In genomic region chr11:101937108-101937507, GRCm38 (mm10) we compare ENCODE assay signal across 7 mouse cellular contexts. TPM values are rescaled to one million over a fixed set of nuclear protein-coding genes. Genes with fewer than 3 reads are reported as not detected.
DNase-seq lines count a peak whose midpoint lies in the region; ATAC-seq lines count a peak whose summit lies in the region.

No protein-coding gene starts in this region.

- no peak for ATAC-seq in forebrain, embryonic 14.5 days
- no peak for ATAC-seq in kidney, embryonic 14.5 days (ENCODE audit: low FRiP score, low TSS enrichment)
- ATAC-seq in midbrain, embryonic 11.5 days (ENCODE audit: low FRiP score) = no peak

- H3K4me3 ChIP-seq in forebrain, embryonic 14.5 days (ENCODE audit: low read depth, low read length) = peak overlapping the region; percentile 37
- peak overlapping the region; percentile 37 for H3K4me3 ChIP-seq in kidney, embryonic 14.5 days (ENCODE audit: low read length)
- peak overlapping the region; percentile 39 for H3K4me3 ChIP-seq in midbrain, embryonic 11.5 days (ENCODE audit: low read depth, low read length)

- H3K36me3 ChIP-seq in forebrain, embryonic 14.5 days (ENCODE audit: control insufficient read depth, insufficient read depth, low read length) = no peaks in the 10 kb centered on the region
- H3K36me3 ChIP-seq in kidney, embryonic 14.5 days (ENCODE audit: control insufficient read depth, insufficient read depth, low read length) = no peaks in the 10 kb centered on the region
- H3K36me3 ChIP-seq in midbrain, embryonic 11.5 days (ENCODE audit: control insufficient read depth, insufficient read depth, low read length) = no peaks in the 10 kb centered on the region

- no peak overlapping the region for H3K27ac ChIP-seq in forebrain, embryonic 14.5 days (ENCODE audit: low read depth, low read length)
- no peak overlapping the region for H3K27ac ChIP-seq in kidney, embryonic 14.5 days (ENCODE audit: low read depth, low read length)
- H3K27ac ChIP-seq in midbrain, embryonic 11.5 days (ENCODE audit: low read depth, low read length) = no peak overlapping the region

- H3K27me3 ChIP-seq in forebrain, embryonic 14.5 days (replicated peaks; ENCODE audit: control insufficient read depth, insufficient read depth, low read length) = peaks cover 9% of the 10 kb centered on the region; the same call in 1 of the 2 replicates
- no peaks in the 10 kb centered on the region for H3K27me3 ChIP-seq in kidney, embryonic 14.5 days (ENCODE audit: control insufficient read depth, insufficient read depth, low read length)
- H3K27me3 ChIP-seq in midbrain, embryonic 11.5 days (ENCODE audit: control insufficient read depth, insufficient read depth, low read length) = peaks cover 13% of the 10 kb centered on the region; the same call in 1 of the 2 replicates

- H3K4me2 ChIP-seq in forebrain, embryonic 14.5 days (ENCODE audit: low read length) = peak overlapping the region; percentile 76
- peak overlapping the region; percentile 75 for H3K4me2 ChIP-seq in kidney, embryonic 14.5 days (replicated peaks; ENCODE audit: low read depth, low read length)
- H3K4me2 ChIP-seq in midbrain, embryonic 11.5 days = peak overlapping the region; percentile 78

- H3K9ac ChIP-seq in forebrain, embryonic 14.5 days (ENCODE audit: low read length) = peak overlapping the region; percentile 66
- H3K9ac ChIP-seq in kidney, embryonic 14.5 days (ENCODE audit: low read depth, low read length) = peak overlapping the region; percentile 50
- H3K9ac ChIP-seq in midbrain, embryonic 11.5 days (ENCODE audit: low read length) = peak overlapping the region; percentile 68

- no peaks in the 10 kb centered on the region for H3K9me3 ChIP-seq in forebrain, embryonic 14.5 days (replicated peaks; ENCODE audit: control insufficient read depth, low read length)
- no peaks in the 10 kb centered on the region for H3K9me3 ChIP-seq in kidney, embryonic 14.5 days (ENCODE audit: control insufficient read depth, low read length)
- no peaks in the 10 kb centered on the region for H3K9me3 ChIP-seq in midbrain, embryonic 11.5 days (ENCODE audit: control insufficient read depth, low read length)

- WGBS in forebrain, embryonic 14.5 days = 1% methylated on average over 30 of the region's 32 CpGs
- WGBS in kidney, embryonic 14.5 days = under 1% methylated on average over 32 of the region's 32 CpGs
- WGBS in midbrain, embryonic 11.5 days = under 1% methylated on average over 32 of the region's 32 CpGs

- peak; percentile 41 for DNase-seq in right cerebral cortex, postnatal 4 days
- DNase-seq in right cerebral cortex, postnatal 36 days (ENCODE audit: low spot score in 2 of 2) = no peak
- peak; percentile 44 for DNase-seq in forebrain, embryonic 14.5 days (ENCODE audit: low spot score)
- peak; percentile 96 for DNase-seq in midbrain, embryonic 11.5 days (ENCODE audit: low spot score, missing footprints)
- no peak for DNase-seq in ovary, adult 18-20 months (ENCODE audit: low spot score)
- no peak for DNase-seq in frontal cortex, postnatal 25 days (ENCODE audit: low spot score in 2 of 2)

- H3K4me1 ChIP-seq in forebrain, embryonic 14.5 days (ENCODE audit: control insufficient read depth, insufficient read depth, low read length) = peaks cover 3% of the 10 kb centered on the region; the same call in 1 of the 2 replicates
- H3K4me1 ChIP-seq in kidney, embryonic 14.5 days (ENCODE audit: control insufficient read depth, insufficient read depth, low read length) = peaks cover 18% of the 10 kb centered on the region
- peaks cover 4% of the 10 kb centered on the region for H3K4me1 ChIP-seq in midbrain, embryonic 11.5 days (ENCODE audit: control insufficient read depth, insufficient read depth, low read length)

RNA-seq across cellular contexts. Expression of gene Sost, which starts 29.7 kb away (rescaled TPM):
- not detected in 2 replicates for polyA plus RNA-seq in forebrain, embryonic 14.5 days (2014; fragmentation: Nextera tagmentation; extraction: Ambion mirVana)
- 0.09 and 0.73 TPM in 2 replicates for polyA plus RNA-seq in kidney, embryonic 14.5 days (2014; fragmentation: Nextera tagmentation; extraction: Ambion mirVana)
- polyA plus RNA-seq in midbrain, embryonic 11.5 days (2014; fragmentation: Nextera tagmentation; extraction: Ambion mirVana) = not detected in 2 replicates

RNA-seq across cellular contexts. Expression of gene Meox1, which starts 42.9 kb away (rescaled TPM):
- 0.34 and 0.49 TPM in 2 replicates for polyA plus RNA-seq in forebrain, embryonic 14.5 days (2014; fragmentation: Nextera tagmentation; extraction: Ambion mirVana)
- polyA plus RNA-seq in kidney, embryonic 14.5 days (2014; fragmentation: Nextera tagmentation; extraction: Ambion mirVana) = 12.7 and 15.6 TPM in 2 replicates
- polyA plus RNA-seq in midbrain, embryonic 11.5 days (2014; fragmentation: Nextera tagmentation; extraction: Ambion mirVana) = 0.29 TPM in 1 of 2 replicates, not detected in the other

RNA-seq across cellular contexts. Expression of gene Cfap97d1, which starts 47.0 kb away (rescaled TPM):
- polyA plus RNA-seq in forebrain, embryonic 14.5 days (2014; fragmentation: Nextera tagmentation; extraction: Ambion mirVana) = not detected in 2 replicates
- polyA plus RNA-seq in kidney, embryonic 14.5 days (2014; fragmentation: Nextera tagmentation; extraction: Ambion mirVana) = not detected in 2 replicates
- polyA plus RNA-seq in midbrain, embryonic 11.5 days (2014; fragmentation: Nextera tagmentation; extraction: Ambion mirVana) = not detected in 2 replicates

RNA-seq across cellular contexts. Expression of gene Dusp3, which starts 49.7 kb away (rescaled TPM):
- polyA plus RNA-seq in forebrain, embryonic 14.5 days (2014; fragmentation: Nextera tagmentation; extraction: Ambion mirVana) = 10.4 and 12.2 TPM in 2 replicates
- 23.3 and 25.3 TPM in 2 replicates for polyA plus RNA-seq in kidney, embryonic 14.5 days (2014; fragmentation: Nextera tagmentation; extraction: Ambion mirVana)
- 11.1 and 11.6 TPM in 2 replicates for polyA plus RNA-seq in midbrain, embryonic 11.5 days (2014; fragmentation: Nextera tagmentation; extraction: Ambion mirVana)

Comparison
In these comparisons a context has a peak if more than half of its experiments do, and no peak if none do; other contexts are left out.
1. DNase-seq: peak in right cerebral cortex, postnatal 4 days (single experiment), forebrain, embryonic 14.5 days (single experiment) and midbrain, embryonic 11.5 days (single experiment); none in right cerebral cortex, postnatal 36 days (0 of 2), ovary, adult 18-20 months (single experiment) and frontal cortex, postnatal 25 days (0 of 2).
2. Peak in every context shown above with its lines, with median percentiles within 50 percentile points of each other: H3K4me2 ChIP-seq, H3K4me3 ChIP-seq and H3K9ac ChIP-seq.